Mouse (Mus musculus): ENCODE results near the gene Hist1h2bg. TPM values are rescaled to one million over a fixed set of nuclear protein-coding genes. Genes with fewer than 3 reads are reported as not detected.

Gene Hist1h2bg
- polyA plus RNA-seq, 1 experiment from 2014 or later: 8.6 TPM

GRCm38 (mm10) chr13:23611638-23612037 lies 40.4 kb downstream of the Hist1h2bg start:
- 89% methylated on average over 3 of the region's 3 CpGs for WGBS
- H3K4me3 ChIP-seq (ENCODE audit: low read depth, low read length): no peak overlapping the region
- H3K4me2 ChIP-seq (ENCODE audit: low read depth, low read length): no peak overlapping the region
- ATAC-seq (replicated peaks; ENCODE audit: insufficient number of reproducible peaks, low FRiP score, low TSS enrichment, low read depth) (no peak), DNase-seq (ENCODE audit: low spot score) (no peak)
- H3K9me3 ChIP-seq (replicated peaks; ENCODE audit: control insufficient read depth, low read length): no peaks in the 10 kb centered on the region
- no peak overlapping the region for H3K9ac ChIP-seq (replicated peaks; ENCODE audit: low read length)
- H3K4me1 ChIP-seq (ENCODE audit: control insufficient read depth, insufficient read depth, low read length): no peaks in the 10 kb centered on the region
- no peaks in the 10 kb centered on the region for H3K27me3 ChIP-seq (ENCODE audit: control insufficient read depth, insufficient read depth, low read length)
- no peaks in the 10 kb centered on the region for H3K36me3 ChIP-seq (replicated peaks; ENCODE audit: control insufficient read depth, insufficient read depth, low read depth, low read length)
- no peak overlapping the region for H3K27ac ChIP-seq (replicated peaks; ENCODE audit: low read depth, low read length)

- Histone ChIP-seq H3K36me3 (replicated peaks; ENCODE audit: control insufficient read depth, insufficient read depth, low read depth, low read length) (no peaks in the 10 kb centered on the region), H3K4me3 (ENCODE audit: low read depth, low read length) (peak overlapping the region; percentile 48), H3K9ac (replicated peaks; ENCODE audit: low read length) (peak overlapping the region; percentile 77), H3K27me3 (ENCODE audit: control insufficient read depth, insufficient read depth, low read length) (no peaks in the 10 kb centered on the region), H3K4me1 (ENCODE audit: control insufficient read depth, insufficient read depth, low read length) (no peaks in the 10 kb centered on the region), H3K27ac (replicated peaks; ENCODE audit: low read depth, low read length) (peak overlapping the region; percentile 90), H3K9me3 (replicated peaks; ENCODE audit: control insufficient read depth, low read length) (no peaks in the 10 kb centered on the region), H3K4me2 (ENCODE audit: low read depth, low read length) (peak overlapping the region; percentile 62)
- ATAC-seq (replicated peaks; ENCODE audit: insufficient number of reproducible peaks, low FRiP score, low TSS enrichment, low read depth): no peak
- DNase-seq (ENCODE audit: low spot score): no peak
- WGBS: 60% methylated on average over 12 of the region's 12 CpGs
Observed at GRCm38 (mm10) chr13:23620056-23620732, 49.0 kb downstream of the Hist1h2bg start.

GRCm38 (mm10) chr13:23620733-23621531 lies 49.7 kb downstream of the Hist1h2bg start, which contains the start of gene Hist1h2be:
Hist1h2be (minus strand) TSS chr13:23621124.
- Histone ChIP-seq H3K27ac (replicated peaks; ENCODE audit: low read depth, low read length) (peak within 1 kb of the TSS; percentile 90), H3K36me3 (replicated peaks; ENCODE audit: control insufficient read depth, insufficient read depth, low read depth, low read length) (no peaks in the 10 kb centered on the region), H3K9ac (replicated peaks; ENCODE audit: low read length) (peak within 1 kb of the TSS; percentile 77), H3K9me3 (replicated peaks; ENCODE audit: control insufficient read depth, low read length) (no peaks in the 10 kb centered on the region), H3K27me3 (ENCODE audit: control insufficient read depth, insufficient read depth, low read length) (no peaks in the 10 kb centered on the region), H3K4me3 (ENCODE audit: low read depth, low read length) (peak within 1 kb of the TSS; percentile 48), H3K4me1 (ENCODE audit: control insufficient read depth, insufficient read depth, low read length) (no peaks in the 10 kb centered on the region), H3K4me2 (ENCODE audit: low read depth, low read length) (peak within 1 kb of the TSS; percentile 62)
- peak; percentile 92 for DNase-seq (ENCODE audit: low spot score)
- ATAC-seq (replicated peaks; ENCODE audit: insufficient number of reproducible peaks, low FRiP score, low TSS enrichment, low read depth): peak; percentile 79
- WGBS: 1% methylated on average over 27 of the region's 27 CpGs

Small RNA genes within 50 kb of the gene (microRNA-seq; reads per million reads assigned to microRNA genes)
- gene Gm44297 (ENCODE audit: borderline number of aligned reads) (not detected), gene Gm44359 (ENCODE audit: borderline number of aligned reads) (not detected), gene Gm44394 (ENCODE audit: borderline number of aligned reads) (not detected)

Other genes with a start within 250 kb of the Hist1h2bg start
- 72.4 and 76.2 TPM in 2 replicates for gene Zfp322a, start 202.2 kb upstream of the Hist1h2bg start, polyA plus RNA-seq (2014; fragmentation: Nextera tagmentation; extraction: Ambion mirVana)
- gene Abt1, start 147.5 kb upstream of the Hist1h2bg start, polyA plus RNA-seq (2014; fragmentation: Nextera tagmentation; extraction: Ambion mirVana): 15.0 and 16.2 TPM in 2 replicates
- 0.24 and 0.35 TPM in 2 replicates for gene Btn1a1, start 105.5 kb upstream of the Hist1h2bg start, polyA plus RNA-seq (2014; fragmentation: Nextera tagmentation; extraction: Ambion mirVana)
- 1.1 and 1.4 TPM in 2 replicates for gene Btn2a2, start 82.5 kb upstream of the Hist1h2bg start, polyA plus RNA-seq (2014; fragmentation: Nextera tagmentation; extraction: Ambion mirVana)
- gene Hist1h4h, start 40.3 kb upstream of the Hist1h2bg start, polyA plus RNA-seq (2014; fragmentation: Nextera tagmentation; extraction: Ambion mirVana): 3.5 and 5.0 TPM in 2 replicates
- 7.8 and 7.9 TPM in 2 replicates for gene Hist1h2af, start 37.5 kb upstream of the Hist1h2bg start, polyA plus RNA-seq (2014; fragmentation: Nextera tagmentation; extraction: Ambion mirVana)
- 6.1 and 7.8 TPM in 2 replicates for gene Hist1h3g, start 36.0 kb upstream of the Hist1h2bg start, polyA plus RNA-seq (2014; fragmentation: Nextera tagmentation; extraction: Ambion mirVana)
- 0.67 and 1.3 TPM in 2 replicates for gene Hist1h2bh, start 28.0 kb upstream of the Hist1h2bg start, polyA plus RNA-seq (2014; fragmentation: Nextera tagmentation; extraction: Ambion mirVana)
- gene Hist1h3f, start 27.3 kb upstream of the Hist1h2bg start, polyA plus RNA-seq (2014; fragmentation: Nextera tagmentation; extraction: Ambion mirVana): 1.2 and 1.5 TPM in 2 replicates
- gene Hist1h4f, start 19.7 kb upstream of the Hist1h2bg start, polyA plus RNA-seq (2014; fragmentation: Nextera tagmentation; extraction: Ambion mirVana): 1.3 TPM in 1 of 2 replicates, not detected in the other
- gene Hist1h1d, start 18.1 kb upstream of the Hist1h2bg start, polyA plus RNA-seq (2014; fragmentation: Nextera tagmentation; extraction: Ambion mirVana): 0.53 and 0.71 TPM in 2 replicates
- 9.0 and 12.1 TPM in 2 replicates for gene Hist1h3e, start 9.0 kb upstream of the Hist1h2bg start, polyA plus RNA-seq (2014; fragmentation: Nextera tagmentation; extraction: Ambion mirVana)
- 78.4 and 99.4 TPM in 2 replicates for gene Hist1h2ae, start 176 bp upstream of the Hist1h2bg start, polyA plus RNA-seq (2014; fragmentation: Nextera tagmentation; extraction: Ambion mirVana)
- 4.1 and 4.9 TPM in 2 replicates for gene Hist1h2bf, start 2.8 kb downstream of the Hist1h2bg start, polyA plus RNA-seq (2014; fragmentation: Nextera tagmentation; extraction: Ambion mirVana)
- gene Hist1h2ad, start 3.0 kb downstream of the Hist1h2bg start, polyA plus RNA-seq (2014; fragmentation: Nextera tagmentation; extraction: Ambion mirVana): 2.1 and 3.8 TPM in 2 replicates
- gene Hist1h3d, start 4.4 kb downstream of the Hist1h2bg start, polyA plus RNA-seq (2014; fragmentation: Nextera tagmentation; extraction: Ambion mirVana): 10.2 and 11.3 TPM in 2 replicates
- 115 and 122 TPM in 2 replicates for gene Hist1h4d, start 10.2 kb downstream of the Hist1h2bg start, polyA plus RNA-seq (2014; fragmentation: Nextera tagmentation; extraction: Ambion mirVana)
- gene Hist1h2be, start 49.7 kb downstream of the Hist1h2bg start, polyA plus RNA-seq (2014; fragmentation: Nextera tagmentation; extraction: Ambion mirVana): 2.1 and 3.1 TPM in 2 replicates
- gene Hist1h1e, start 51.2 kb downstream of the Hist1h2bg start, polyA plus RNA-seq (2014; fragmentation: Nextera tagmentation; extraction: Ambion mirVana): 23.0 and 24.4 TPM in 2 replicates
- 1.4 and 2.2 TPM in 2 replicates for gene Hist1h2ac, start 112.6 kb downstream of the Hist1h2bg start, polyA plus RNA-seq (2014; fragmentation: Nextera tagmentation; extraction: Ambion mirVana)
- 25.1 and 27.3 TPM in 2 replicates for gene Hist1h2bc, start 112.8 kb downstream of the Hist1h2bg start, polyA plus RNA-seq (2014; fragmentation: Nextera tagmentation; extraction: Ambion mirVana)
- gene Hist1h1t, start 124.4 kb downstream of the Hist1h2bg start, polyA plus RNA-seq (2014; fragmentation: Nextera tagmentation; extraction: Ambion mirVana): not detected in 2 replicates
- 6.1 TPM in 2 replicates for gene Hist1h4c, start 127.1 kb downstream of the Hist1h2bg start, polyA plus RNA-seq (2014; fragmentation: Nextera tagmentation; extraction: Ambion mirVana)
- 4.3 and 4.6 TPM in 2 replicates for gene Hfe, start 139.5 kb downstream of the Hist1h2bg start, polyA plus RNA-seq (2014; fragmentation: Nextera tagmentation; extraction: Ambion mirVana)
- 18.8 and 19.7 TPM in 2 replicates for gene Hist1h1c, start 167.4 kb downstream of the Hist1h2bg start, polyA plus RNA-seq (2014; fragmentation: Nextera tagmentation; extraction: Ambion mirVana)
- 15.5 and 18.1 TPM in 2 replicates for gene Hist1h3c, start 174.2 kb downstream of the Hist1h2bg start, polyA plus RNA-seq (2014; fragmentation: Nextera tagmentation; extraction: Ambion mirVana)
- 2.6 and 2.9 TPM in 2 replicates for gene Hist1h2bb, start 175.3 kb downstream of the Hist1h2bg start, polyA plus RNA-seq (2014; fragmentation: Nextera tagmentation; extraction: Ambion mirVana)
- gene Hist1h2ab, start 179.7 kb downstream of the Hist1h2bg start, polyA plus RNA-seq (2014; fragmentation: Nextera tagmentation; extraction: Ambion mirVana): 48.1 and 54.7 TPM in 2 replicates
- 8.3 and 10.5 TPM in 2 replicates for gene Hist1h3b, start 180.9 kb downstream of the Hist1h2bg start, polyA plus RNA-seq (2014; fragmentation: Nextera tagmentation; extraction: Ambion mirVana)
- 7.4 and 10.1 TPM in 2 replicates for gene Hist1h4b, start 185.6 kb downstream of the Hist1h2bg start, polyA plus RNA-seq (2014; fragmentation: Nextera tagmentation; extraction: Ambion mirVana)
- not detected in 2 replicates for gene Hist1h4a, start 189.8 kb downstream of the Hist1h2bg start, polyA plus RNA-seq (2014; fragmentation: Nextera tagmentation; extraction: Ambion mirVana)
- gene Hist1h3a, start 191.0 kb downstream of the Hist1h2bg start, polyA plus RNA-seq (2014; fragmentation: Nextera tagmentation; extraction: Ambion mirVana): 4.0 and 4.3 TPM in 2 replicates
- gene Hist1h1a, start 192.3 kb downstream of the Hist1h2bg start, polyA plus RNA-seq (2014; fragmentation: Nextera tagmentation; extraction: Ambion mirVana): 4.5 and 5.0 TPM in 2 replicates
- 0.18 TPM in 1 of 2 replicates, not detected in the other for gene Trim38, start 198.5 kb downstream of the Hist1h2bg start, polyA plus RNA-seq (2014; fragmentation: Nextera tagmentation; extraction: Ambion mirVana)
- gene Slc17a2, start 235.6 kb downstream of the Hist1h2bg start, polyA plus RNA-seq (2014; fragmentation: Nextera tagmentation; extraction: Ambion mirVana): not detected in 2 replicates

Measured in embryonic facial prominence, embryonic 11.5 days (tissue).